Comparison of ENCODE assay signal across 1 mouse cellular context in the genomic region with DNA sequence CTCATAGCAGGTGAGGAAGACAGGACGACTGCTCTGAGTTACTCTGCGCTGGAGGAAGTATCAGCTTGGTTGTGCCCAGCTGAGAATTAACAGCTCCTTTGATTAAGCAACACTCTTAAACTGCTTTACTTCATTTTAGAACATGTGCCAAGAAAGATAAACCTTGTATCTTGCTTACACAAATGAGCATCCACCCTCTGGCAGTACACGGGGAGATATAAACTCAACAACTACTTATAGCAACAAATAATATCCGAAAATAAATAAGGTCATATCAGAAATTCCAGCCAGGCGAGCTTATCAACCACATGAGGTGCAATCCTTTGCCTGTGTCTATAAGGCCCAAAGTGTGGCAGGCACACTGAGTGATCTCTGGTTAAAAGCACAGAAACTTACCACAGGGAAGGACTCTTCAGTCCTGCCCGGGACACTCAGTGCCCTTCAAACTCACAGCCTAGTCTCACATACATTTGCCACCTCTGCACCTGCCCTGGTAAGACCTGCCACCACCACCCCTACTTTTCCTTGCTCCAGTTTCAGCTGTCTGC.
"Had no signal": no experiment of that assay in that cellular context is flagged by ENCODE, and none has a peak within 500 bp of the region (broad histone marks: within the 10 kb centered on the region; RNA-seq: fewer than 3 reads in every experiment).

No protein-coding gene starts in this region.

- DNase-seq: thymus, postnatal 36 days had no signal
